Comparison of ENCODE assay signal across 14 mouse cellular contexts in genomic region chr13:113635799-113636222, GRCm38 (mm10). TPM values are rescaled to one million over a fixed set of nuclear protein-coding genes. Genes with fewer than 3 reads are reported as not detected.
A peak's percentile ranks its signal among the peaks of the same experiment; 100 is the strongest.
DNase-seq lines count a peak whose midpoint lies in the region; ATAC-seq and TF ChIP-seq lines count a peak whose summit lies in the region.
"Had no signal": no experiment of that assay in that cellular context is flagged by ENCODE, and none has a peak within 500 bp of the region (broad histone marks: within the 10 kb centered on the region; RNA-seq: fewer than 3 reads in every experiment).

No protein-coding gene starts in this region.

- 0 out of 2 replicates have a peak, but pooled peaks cover 5% of the 10 kb centered on the region for H3K4me1 ChIP-seq in heart, postnatal 0 days (ENCODE audit: control insufficient read depth, insufficient read depth)
- 0 out of 2 replicates have a peak, but pooled peaks cover 6% of the 10 kb centered on the region for H3K4me1 ChIP-seq in heart, embryonic 11.5 days (ENCODE audit: control insufficient read depth, insufficient read depth, low read length)
- H3K4me1 ChIP-seq in cerebellum, adult 2 months (ENCODE audit: control insufficient read depth, insufficient read depth, low read length) = no peaks in the 10 kb centered on the region
- H3K4me1 ChIP-seq in midbrain, embryonic 16.5 days (ENCODE audit: control insufficient read depth, insufficient read depth, low read length) = no peaks in the 10 kb centered on the region
- H3K4me1 ChIP-seq: midbrain, embryonic 12.5 days had no signal

- peak overlapping the region; percentile 14; the same call in 1 of the 2 replicates for H3K4me2 ChIP-seq in heart, postnatal 0 days (ENCODE audit: low read depth, low read length)
- no peak overlapping the region for H3K4me2 ChIP-seq in heart, embryonic 11.5 days
- no peak overlapping the region for H3K4me2 ChIP-seq in midbrain, embryonic 16.5 days (ENCODE audit: low read length)
- H3K4me2 ChIP-seq: midbrain, embryonic 12.5 days had no signal

- no peak for TF ChIP-seq POLR2A in cerebellum, adult 2 months (IDR thresholded peaks at IDR 0.05; ENCODE audit: borderline replicate concordance, insufficient read depth, low read length)

- no peak for DNase-seq in heart, postnatal 0 days (ENCODE audit: low spot score)
- peak; percentile 60 for DNase-seq in CD4-positive, CD25-positive, alpha-beta regulatory T cell, adult 2 months (ENCODE audit: low read depth, low spot score)
- no peak for DNase-seq in cerebellum, adult 2 months
- no peak for DNase-seq in urinary bladder, adult 2 months (ENCODE audit: low spot score)
- DNase-seq: embryo, embryonic 11 days; kidney, postnatal 25 days had no signal

- no peak for TF ChIP-seq CTCF in heart, postnatal 0 days (IDR thresholded peaks at IDR 0.05; ENCODE audit: low read depth)
- TF ChIP-seq CTCF in cerebellum, adult 2 months (IDR thresholded peaks at IDR 0.05; ENCODE audit: borderline replicate concordance, insufficient read depth, low read depth, low read length) = no peak

- no peaks in the 10 kb centered on the region for H3K27me3 ChIP-seq in heart, postnatal 0 days (ENCODE audit: control insufficient read depth, insufficient read depth, low read length)
- no peaks in the 10 kb centered on the region for H3K27me3 ChIP-seq in heart, embryonic 11.5 days (ENCODE audit: control insufficient read depth, insufficient read depth, low read length)
- H3K27me3 ChIP-seq in cerebellum, adult 2 months (ENCODE audit: control insufficient read depth, insufficient read depth, low read length) = no peaks in the 10 kb centered on the region
- no peaks in the 10 kb centered on the region; the same call in 1 of the 2 replicates for H3K27me3 ChIP-seq in midbrain, embryonic 16.5 days (ENCODE audit: control insufficient read depth, insufficient read depth, low read depth, low read length)
- H3K27me3 ChIP-seq: CH12.LX had no signal

- WGBS in heart, postnatal 0 days = 64% methylated on average over 17 of the region's 17 CpGs
- 67% methylated on average over 17 of the region's 17 CpGs for WGBS in heart, embryonic 11.5 days (ENCODE audit: insufficient replicate concordance)
- 79% methylated on average over 17 of the region's 17 CpGs for WGBS in cerebellum, adult 2 months
- 82% methylated on average over 17 of the region's 17 CpGs for WGBS in midbrain, embryonic 16.5 days

- H3K4me3 ChIP-seq in heart, postnatal 0 days (ENCODE audit: low read depth, low read length) = no peak overlapping the region
- no peak overlapping the region for H3K4me3 ChIP-seq in heart, embryonic 11.5 days (ENCODE audit: low read depth, low read length)
- no peak overlapping the region for H3K4me3 ChIP-seq in cerebellum, adult 2 months (replicated peaks; ENCODE audit: insufficient read depth, low read depth, low read length)
- H3K4me3 ChIP-seq in midbrain, embryonic 16.5 days (ENCODE audit: low read depth, low read length) = no peak overlapping the region
- H3K4me3 ChIP-seq: midbrain, embryonic 12.5 days had no signal

- no peak for ATAC-seq in heart, postnatal 0 days (ENCODE audit: insufficient read depth, low read depth)
- ATAC-seq in heart, embryonic 11.5 days (replicated peaks; ENCODE audit: insufficient number of reproducible peaks, low FRiP score, low TSS enrichment) = no peak
- peak; percentile 82 for ATAC-seq in common myeloid progenitor, adult 5-6 weeks (replicated peaks; ENCODE audit: low read depth, poor library complexity, severe bottlenecking)
- peak; percentile 71 for ATAC-seq in megakaryocyte progenitor cell, adult 5-6 weeks (replicated peaks; ENCODE audit: poor library complexity)
- ATAC-seq in midbrain, embryonic 16.5 days = no peak
- ATAC-seq: hindbrain, postnatal 0 days had no signal

- H3K9ac ChIP-seq in heart, postnatal 0 days (replicated peaks; ENCODE audit: low read depth, low read length) = no peak overlapping the region; the same call in 1 of the 2 replicates
- H3K9ac ChIP-seq in heart, embryonic 11.5 days (ENCODE audit: low read depth, low read length) = no peak overlapping the region
- no peak overlapping the region for H3K9ac ChIP-seq in midbrain, embryonic 16.5 days (ENCODE audit: low read depth, low read length)
- H3K9ac ChIP-seq: midbrain, embryonic 12.5 days had no signal

- no peaks in the 10 kb centered on the region for H3K9me3 ChIP-seq in heart, postnatal 0 days (replicated peaks; ENCODE audit: control insufficient read depth, low read length)
- no peaks in the 10 kb centered on the region for H3K9me3 ChIP-seq in heart, embryonic 11.5 days (replicated peaks; ENCODE audit: control insufficient read depth, low read length)
- H3K9me3 ChIP-seq in midbrain, embryonic 16.5 days (replicated peaks; ENCODE audit: control insufficient read depth, low read length, poor library complexity, severe bottlenecking) = no peaks in the 10 kb centered on the region
- H3K9me3 ChIP-seq: midbrain, embryonic 12.5 days had no signal

- no peak overlapping the region for H3K27ac ChIP-seq in heart, postnatal 0 days (ENCODE audit: low read depth)
- no peak overlapping the region for H3K27ac ChIP-seq in heart, embryonic 11.5 days (ENCODE audit: low read depth, low read length)
- H3K27ac ChIP-seq in cerebellum, adult 2 months (ENCODE audit: insufficient read depth, low read length) = no peak overlapping the region
- H3K27ac ChIP-seq in midbrain, embryonic 16.5 days (ENCODE audit: low read length) = no peak overlapping the region
- H3K27ac ChIP-seq: hindbrain, postnatal 0 days; midbrain, embryonic 12.5 days had no signal

- H3K36me3 ChIP-seq in heart, postnatal 0 days (replicated peaks; ENCODE audit: control insufficient read depth, insufficient read depth, low read length) = no peaks in the 10 kb centered on the region
- H3K36me3 ChIP-seq in heart, embryonic 11.5 days (ENCODE audit: control insufficient read depth, insufficient read depth, low read length) = no peaks in the 10 kb centered on the region
- no peaks in the 10 kb centered on the region for H3K36me3 ChIP-seq in midbrain, embryonic 16.5 days (ENCODE audit: control insufficient read depth, insufficient read depth, low read length)
- H3K36me3 ChIP-seq: midbrain, embryonic 12.5 days had no signal

- no peak for TF ChIP-seq EP300 in heart, postnatal 0 days (IDR thresholded peaks at IDR 0.05; ENCODE audit: low read depth)

RNA-seq across cellular contexts. Expression of gene Snx18, which starts 17.4 kb away (rescaled TPM):
- total RNA-seq in heart, postnatal 0 days (2014; rRNA removed; ENCODE audit: low replicate concordance) = 32.4 and 50.9 TPM in 2 replicates
- polyA plus RNA-seq in heart, postnatal 0 days (2015; fragmentation: Nextera tagmentation; extraction: Ambion mirVana) = 9.2 and 9.8 TPM in 2 replicates
- polyA plus RNA-seq in heart, embryonic 11.5 days (2014; fragmentation: Nextera tagmentation; extraction: Ambion mirVana) = 21.6 and 23.1 TPM in 2 replicates
- 26.4 and 27.5 TPM in 2 replicates for total RNA-seq in common myeloid progenitor, adult 5-6 weeks (2017)
- total RNA-seq in megakaryocyte progenitor cell, adult 5-6 weeks (2015) = 35.4 and 45.4 TPM in 2 replicates
- 40.1 and 42.2 TPM in 2 replicates for total RNA-seq in megakaryocyte progenitor cell, adult 5-6 weeks (2017)
- polyA plus RNA-seq in cerebellum, adult 2 months (2012; rRNA removed) = 16.4 and 17.0 TPM in 2 replicates
- polyA plus RNA-seq in midbrain, embryonic 16.5 days (2015; fragmentation: Nextera tagmentation; extraction: Ambion mirVana) = 6.5 and 7.5 TPM in 2 replicates
- polyA plus RNA-seq in urinary bladder, adult 2 months (2012; rRNA removed) = 33.5 and 34.8 TPM in 2 replicates

RNA-seq across cellular contexts. Expression of gene Hspb3, which starts 27.7 kb away (rescaled TPM):
- total RNA-seq in heart, postnatal 0 days (2014; rRNA removed; ENCODE audit: low replicate concordance) = 38.7 and 43.7 TPM in 2 replicates
- 50.5 and 54.6 TPM in 2 replicates for polyA plus RNA-seq in heart, postnatal 0 days (2015; fragmentation: Nextera tagmentation; extraction: Ambion mirVana)
- 71.8 and 75.2 TPM in 2 replicates for polyA plus RNA-seq in heart, embryonic 11.5 days (2014; fragmentation: Nextera tagmentation; extraction: Ambion mirVana)
- total RNA-seq in common myeloid progenitor, adult 5-6 weeks (2017) = not detected in 2 replicates
- not detected in 2 replicates for total RNA-seq in megakaryocyte progenitor cell, adult 5-6 weeks (2015)
- total RNA-seq in megakaryocyte progenitor cell, adult 5-6 weeks (2017) = not detected in 2 replicates
- polyA plus RNA-seq in cerebellum, adult 2 months (2012; rRNA removed) = 1.9 and 2.7 TPM in 2 replicates
- 0.47 TPM in 1 of 2 replicates, not detected in the other for polyA plus RNA-seq in midbrain, embryonic 16.5 days (2015; fragmentation: Nextera tagmentation; extraction: Ambion mirVana)
- not detected in 2 replicates for polyA plus RNA-seq in urinary bladder, adult 2 months (2012; rRNA removed)
- total RNA-seq: CH12.LX had no signal
- polyA plus RNA-seq: forebrain, embryonic 11.5 days; midbrain, embryonic 12.5 days had no signal

Comparison
In these comparisons a context has a peak if more than half of its experiments do, and no peak if none do; other contexts are left out.
1. ATAC-seq: peak in common myeloid progenitor, adult 5-6 weeks (single experiment) and megakaryocyte progenitor cell, adult 5-6 weeks (single experiment); none in heart, postnatal 0 days (single experiment), heart, embryonic 11.5 days (single experiment) and midbrain, embryonic 16.5 days (single experiment).
2. RNA of gene Hspb3, which starts 27.7 kb away (polyA plus RNA-seq): 71.8 to 75.2 TPM in heart, embryonic 11.5 days and 50.5 to 54.6 TPM in heart, postnatal 0 days; 1.9 to 2.7 TPM in cerebellum, adult 2 months, not detected in urinary bladder, adult 2 months and 0.47 TPM in midbrain, embryonic 16.5 days; every median in the first group is over 10 times any median in the second.